Mouse (Mus musculus) urinary bladder, postnatal 4 days (tissue): ENCODE results near the gene Tbc1d30.

Source experiments
- DNase-seq, 2 experiments: peaks; one replicate each; pipeline ENCODE4 v3.0.0; 2021 to 2022; ENCODE audit warnings: low spot score in 2 of 2

Tbc1d30 gene

DNA sequence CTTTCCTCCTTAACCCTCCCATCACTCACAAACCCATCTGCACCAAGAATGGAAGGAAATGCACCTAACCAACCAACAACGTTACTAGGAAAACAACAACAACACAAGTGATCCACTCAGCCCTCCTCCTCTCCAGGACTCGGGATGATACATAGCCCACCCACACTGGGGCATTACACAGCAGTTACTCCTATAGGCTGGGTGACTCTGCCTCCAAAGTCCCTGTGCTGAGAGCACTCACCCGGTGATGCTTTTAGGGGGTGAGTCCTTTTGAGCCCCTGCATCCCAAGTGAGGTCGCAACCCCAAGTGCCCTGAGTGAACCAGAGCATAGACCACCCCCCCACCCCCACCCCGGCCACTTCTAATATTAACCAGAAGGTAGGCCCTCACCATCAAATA, 123.7 kb downstream of the Tbc1d30 start:
- DNase-seq, result peak in 1 of 2 experiments; percentile 38

DNA sequence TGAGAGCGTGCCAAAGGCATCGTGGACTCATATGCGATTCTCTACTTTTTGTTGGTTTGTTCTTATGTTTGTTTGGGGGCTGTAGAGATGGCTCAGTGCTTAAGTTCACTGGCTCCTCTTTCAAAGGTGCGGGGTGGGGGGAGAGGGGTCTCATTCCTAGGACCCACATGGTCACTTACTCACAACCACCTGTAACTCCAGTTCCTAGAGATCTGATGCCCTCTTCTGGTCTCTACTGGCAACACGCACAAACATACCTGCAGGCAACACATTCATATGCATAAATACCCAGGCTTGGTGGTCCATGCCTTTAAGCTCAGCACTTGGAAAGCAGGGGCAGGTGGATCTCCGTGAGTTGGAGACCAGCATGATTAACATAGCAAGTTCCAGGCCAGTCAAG, 125.4 kb downstream of the Tbc1d30 start:
- DNase-seq, result peak in 1 of 2 experiments; percentile 34

DNA sequence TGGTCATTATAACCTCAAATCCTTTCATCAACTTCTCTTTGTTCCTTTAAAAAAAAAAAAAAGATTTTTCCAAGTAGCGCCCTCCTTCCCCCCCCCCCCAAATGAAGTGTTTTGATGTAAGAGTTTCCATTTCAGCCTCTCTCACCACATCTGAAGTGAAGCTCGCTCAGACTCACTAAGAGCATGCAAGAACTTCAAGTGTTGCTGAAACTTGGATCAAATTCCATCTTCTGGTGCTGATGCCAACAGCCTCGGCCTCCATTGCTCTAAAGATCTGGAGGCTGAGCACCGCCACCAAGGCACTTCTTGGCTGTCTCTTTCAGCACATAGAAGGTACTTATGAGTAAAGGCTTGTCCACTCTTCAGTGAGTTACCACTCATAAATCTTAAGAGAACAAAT, 128.2 kb downstream of the Tbc1d30 start:
- peak in 1 of 2 experiments; percentile 51 for DNase-seq

DNA sequence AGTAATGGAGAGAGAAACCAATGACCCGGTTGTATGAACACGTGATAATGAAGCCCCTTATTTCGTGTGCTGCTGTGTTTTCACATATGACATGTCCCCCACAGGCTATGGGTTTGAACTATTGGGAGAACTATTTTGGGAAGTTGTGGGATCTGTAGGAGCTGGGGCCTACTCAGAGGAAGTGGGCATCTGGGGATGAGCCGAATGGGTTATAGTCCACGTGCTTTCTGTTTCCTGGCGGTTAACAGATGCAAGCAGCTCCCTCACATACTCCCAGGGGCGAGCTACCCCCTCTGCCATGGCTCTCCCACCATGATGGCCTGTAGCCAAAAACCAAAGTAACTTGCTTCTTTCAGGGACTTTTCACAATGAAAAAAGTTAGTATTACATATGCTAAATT, 132.5 kb downstream of the Tbc1d30 start:
- DNase-seq, result peak in 1 of 2 experiments; percentile 51

DNA sequence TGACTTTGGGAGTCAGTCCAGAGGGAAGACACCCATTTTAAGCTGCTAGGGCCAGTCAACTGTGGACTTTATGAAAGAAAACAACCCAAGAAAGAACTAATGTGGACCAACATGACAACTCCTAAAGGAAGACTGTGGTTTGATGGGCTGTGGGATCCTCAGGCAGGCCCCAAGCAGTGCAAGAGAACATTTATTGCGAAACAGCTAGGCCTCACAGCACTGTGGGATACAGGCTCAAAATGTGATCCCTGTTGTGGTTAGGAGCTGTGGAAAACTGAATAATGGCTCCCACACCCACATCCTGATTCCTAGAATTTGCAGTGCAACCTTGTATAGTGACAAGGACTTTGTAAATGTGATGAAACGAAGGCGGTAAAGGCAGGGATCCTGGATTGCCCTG, 134.3 kb downstream of the Tbc1d30 start:
- peak in 1 of 2 experiments; percentile 17 for DNase-seq
